Mouse (Mus musculus) left cerebral cortex, postnatal 14 days (tissue): ENCODE data around the gene Csnk1g1. TPM values are rescaled to one million over a fixed set of nuclear protein-coding genes. Genes with fewer than 3 reads are reported as not detected.
A peak's percentile ranks its signal among the peaks of the same experiment; 100 is the strongest.

Experiments
- DNase-seq, 2 experiments: peaks; one replicate each; pipeline ENCODE4 v3.0.0; 2021 to 2022; ENCODE audit warnings: low spot score in 2 of 2, mixed read lengths in 1 of 2
- intact Hi-C: fragments of 180-260 bp; cut with DNase I; formaldehyde crosslinking; loops from one replicate; pipeline ENCODE4 v1.15.1; 2025
- long read RNA-seq, 2 experiments: library from polyadenylated mRNA; stranded (forward); transcript quantifications; one replicate each; pipeline ENCODE4 v2.0.0; 2021
- total RNA-seq, 2 experiments: library from RNA; stranded (reverse); gene quantifications; 2 replicates each; pipeline ENCODE4 v1.2.3; 2021

Csnk1g1 gene
- total RNA-seq = 10 to 100 TPM; 41.4 to 47.4 TPM
- long read RNA-seq, experiment 1, partial matches to known transcripts = 0 of 5 reads
- long read RNA-seq, experiment 1, other reads (novel, unspliced or antisense) = 5 of 5 reads
- long read RNA-seq, experiment 2, partial matches to known transcripts = 1 of 7 reads
- long read RNA-seq, experiment 2, other reads (novel, unspliced or antisense) = 6 of 7 reads

DNA sequence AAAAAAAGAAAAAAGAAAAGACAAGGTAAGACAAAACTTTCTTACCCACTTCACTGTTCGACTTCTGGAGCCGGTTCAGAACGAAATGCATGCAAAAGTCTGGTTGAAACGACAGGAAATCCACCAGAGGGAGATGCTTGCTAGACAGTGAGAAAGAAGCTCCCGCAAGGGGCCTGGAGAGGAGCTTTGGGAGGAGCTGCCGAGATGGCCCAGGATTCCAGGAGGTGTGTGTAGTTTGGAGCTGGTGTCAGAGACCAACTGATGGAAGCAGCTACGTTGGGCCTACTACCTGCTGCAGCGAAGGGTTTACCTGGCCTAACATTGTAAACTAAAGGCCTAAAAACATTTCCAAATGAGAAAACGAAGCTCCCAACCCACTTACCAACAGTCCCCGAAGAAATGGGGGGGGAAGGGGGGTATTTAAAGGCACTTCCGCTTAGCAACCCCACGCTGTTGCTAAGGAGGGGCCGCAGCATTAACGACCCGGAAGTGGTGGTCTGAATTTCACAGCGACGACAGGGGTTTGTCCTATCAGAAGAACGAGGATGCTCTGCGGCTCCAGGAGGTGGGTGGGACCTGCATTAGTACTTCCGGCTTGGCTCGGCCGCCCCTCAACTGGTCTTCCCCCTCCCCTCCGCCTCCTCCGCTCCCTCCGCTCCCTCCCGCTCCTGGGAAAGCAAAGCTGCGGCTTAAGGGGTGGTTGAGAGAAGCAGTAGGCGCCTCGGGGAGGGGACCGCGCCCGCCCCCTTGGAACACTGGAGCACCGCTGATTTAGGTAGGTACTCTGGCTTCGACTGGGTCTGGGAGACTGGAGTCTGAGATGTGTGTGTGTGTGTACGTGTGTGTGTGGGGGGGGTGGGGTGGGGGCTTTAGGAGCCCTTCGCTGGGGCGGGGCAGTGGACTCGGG, at the start of gene Csnk1g1, which contains the start of gene Trip4:
Csnk1g1 (plus strand) TSS at position 531 of the 907 bp plus-strand sequence.
Trip4 (minus strand) TSS at position 401 of the 907 bp plus-strand sequence.
- DNase-seq = peak; percentile 96 to 99
- intact Hi-C loops = loop anchor here (2.0 kb wide), 1 partner anchor 96 kb away; no protein-coding TSS in a partner anchor

DNA sequence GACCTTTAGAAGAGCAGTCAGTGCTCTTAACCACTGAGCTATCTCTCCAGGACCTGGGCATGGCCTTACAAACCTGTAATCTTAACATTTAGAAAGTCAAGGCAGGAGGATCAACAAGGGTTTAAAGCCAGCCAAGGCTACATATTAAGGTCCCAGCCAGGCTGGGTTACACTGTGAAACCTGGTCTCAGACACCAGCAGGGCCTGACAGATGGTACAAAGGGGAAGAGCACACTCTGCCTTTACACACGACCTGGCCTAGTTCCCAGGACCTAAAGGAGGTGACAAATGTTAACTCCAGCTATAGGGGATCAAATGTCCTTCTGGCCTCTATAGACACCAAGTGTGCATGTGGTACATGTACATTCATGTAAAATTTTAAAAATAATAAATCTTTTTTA, 49.1 kb upstream of the Csnk1g1 start:
- intact Hi-C loops = no loop called here
- DNase-seq = no peak

DNA sequence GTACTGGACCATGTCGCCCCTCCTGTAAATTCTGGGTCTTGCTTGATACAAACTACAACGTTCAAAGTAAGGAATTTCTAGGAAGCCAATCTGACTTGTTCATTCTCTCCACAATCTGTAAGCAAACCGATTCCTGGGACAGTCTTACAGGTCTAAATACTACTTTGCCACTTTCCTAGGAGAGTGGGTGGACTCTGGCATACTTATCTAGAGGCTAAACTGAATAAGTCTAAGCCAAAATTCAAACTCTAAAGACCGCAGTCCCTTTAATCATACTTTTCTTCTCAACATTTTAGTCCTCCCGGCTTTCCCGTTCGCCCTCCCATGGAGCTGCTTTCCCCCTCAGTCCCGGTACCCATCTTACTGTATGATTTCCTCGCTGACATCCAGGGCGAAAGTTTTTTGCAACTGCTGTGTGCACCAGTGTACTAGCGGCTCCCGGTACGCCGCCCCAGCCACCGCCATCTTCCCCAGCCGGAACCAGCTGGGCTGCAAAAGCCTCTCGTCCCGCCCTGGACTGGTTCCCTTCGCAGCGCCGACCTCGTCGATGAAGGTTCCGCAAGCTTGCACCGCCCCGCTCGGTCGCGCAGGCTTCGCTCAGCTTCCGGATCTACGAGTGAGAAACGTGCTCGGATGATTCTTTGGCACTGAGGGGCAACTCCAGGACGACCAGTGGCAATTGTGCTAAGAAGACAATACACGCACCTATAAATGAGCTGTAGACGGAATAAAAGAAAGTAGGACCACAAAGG, 24.0 kb upstream of the Csnk1g1 start:
- intact Hi-C loops = no loop called here
- peak; percentile 89 to 90 for DNase-seq

DNA sequence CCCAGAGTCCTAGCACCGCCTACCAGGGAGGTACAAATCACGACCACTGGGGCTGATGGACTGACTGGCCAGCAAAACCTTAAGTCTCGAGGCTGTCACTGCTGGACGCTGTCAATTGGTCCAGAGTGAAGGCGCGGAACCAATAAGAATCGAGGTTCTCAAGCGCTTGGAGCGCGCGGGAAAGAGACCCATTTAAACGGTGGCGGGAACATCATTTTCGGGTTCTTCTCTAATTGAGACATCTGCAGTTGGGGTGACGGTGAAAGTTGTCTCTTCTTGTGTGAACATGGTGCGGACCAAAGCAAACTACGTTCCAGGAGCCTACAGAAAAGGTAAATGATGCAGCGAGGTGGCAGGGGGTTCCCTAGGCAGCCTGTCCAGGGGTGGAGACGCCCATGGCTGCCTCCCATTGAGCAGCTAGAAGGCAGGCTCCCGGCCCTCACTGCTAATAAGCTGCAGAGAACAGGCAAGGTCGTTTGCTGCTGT, 18.5 kb upstream of the Csnk1g1 start, which contains the start of gene Pclaf:
Pclaf (plus strand) TSS at position 95 of the 486 bp plus-strand sequence.
- intact Hi-C loops = no loop called here
- peak; percentile 54 to 68 for DNase-seq

DNA sequence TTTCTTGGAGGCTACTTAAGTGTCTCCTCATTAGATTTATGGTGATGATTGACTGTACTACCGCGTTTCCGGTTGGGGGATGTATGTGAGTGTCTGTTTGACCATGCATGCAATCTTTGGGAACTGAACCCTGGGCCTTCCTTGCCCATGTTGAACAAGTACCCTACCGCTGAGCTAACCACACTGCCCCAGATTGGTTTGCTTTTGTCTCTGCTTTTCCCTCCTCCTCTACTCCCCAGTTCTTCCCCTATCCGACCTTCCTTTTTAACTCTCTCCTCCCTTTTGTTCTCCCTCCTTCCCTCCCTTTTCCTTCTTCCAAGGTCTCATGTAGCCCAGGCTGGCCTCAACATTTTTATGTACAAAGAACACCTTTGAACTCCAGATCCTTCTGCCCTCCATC, 17.6 kb upstream of the Csnk1g1 start:
- DNase-seq = no peak
- intact Hi-C loops = no loop called here

DNA sequence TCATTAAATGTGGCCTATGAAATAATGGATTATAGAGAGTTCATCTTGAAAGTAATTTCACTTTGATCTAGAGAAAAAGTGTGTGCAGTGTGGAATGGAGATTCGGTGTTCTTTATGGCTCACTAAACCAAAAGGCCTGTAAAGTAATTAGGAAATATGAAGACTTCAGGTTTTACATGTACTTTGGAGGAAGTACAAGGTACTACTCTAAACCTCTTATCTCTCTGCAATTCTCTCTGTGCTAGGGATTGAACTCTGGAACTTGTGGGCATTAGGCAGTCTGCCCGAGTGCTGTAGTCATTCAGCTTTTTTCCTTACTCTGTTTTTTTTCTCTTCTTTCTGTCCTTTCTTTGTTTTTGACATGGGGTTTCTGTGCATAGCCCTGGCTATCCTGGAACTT, 11.7 kb upstream of the Csnk1g1 start:
- intact Hi-C loops = no loop called here
- no peak for DNase-seq

DNA sequence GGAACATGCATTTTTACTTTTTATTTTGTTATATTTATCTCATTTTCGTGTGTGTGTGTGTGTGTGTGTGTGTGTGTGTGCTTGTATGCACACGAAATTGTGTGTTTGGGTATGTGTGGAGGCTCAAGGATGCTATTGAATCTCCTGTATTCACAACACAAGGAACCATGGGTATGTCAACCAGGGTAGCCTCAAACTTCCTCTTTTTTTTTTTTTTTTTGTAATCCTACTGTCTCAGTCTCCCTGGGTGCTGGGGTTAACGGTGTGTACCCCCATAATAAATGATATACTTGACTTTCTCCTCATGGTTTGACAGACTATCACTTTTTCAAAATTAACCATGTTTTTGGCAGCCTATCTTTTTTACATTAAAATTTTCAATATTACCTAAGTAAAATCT, 5.8 kb upstream of the Csnk1g1 start:
- intact Hi-C loops = no loop called here
- no peak for DNase-seq

DNA sequence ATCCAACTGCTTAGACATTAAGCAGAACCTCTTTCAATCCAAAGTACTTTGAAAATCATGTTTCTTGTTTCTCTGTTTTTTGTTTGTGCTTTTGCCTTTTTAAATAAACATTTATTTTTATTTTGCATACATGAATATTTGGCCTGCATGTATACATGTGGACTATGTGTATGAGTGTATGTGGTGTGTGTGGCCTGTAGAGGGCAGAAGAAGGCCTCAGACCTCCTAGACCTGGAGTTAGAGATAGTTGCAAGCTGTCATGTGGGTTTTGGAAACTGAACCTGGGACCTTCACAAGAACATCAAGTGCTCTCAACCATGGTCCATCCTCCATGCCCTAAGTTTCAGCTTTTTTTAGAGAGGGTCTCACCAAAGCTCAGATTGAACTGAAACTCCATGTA, 5.3 kb upstream of the Csnk1g1 start:
- intact Hi-C loops = no loop called here
- no peak for DNase-seq

DNA sequence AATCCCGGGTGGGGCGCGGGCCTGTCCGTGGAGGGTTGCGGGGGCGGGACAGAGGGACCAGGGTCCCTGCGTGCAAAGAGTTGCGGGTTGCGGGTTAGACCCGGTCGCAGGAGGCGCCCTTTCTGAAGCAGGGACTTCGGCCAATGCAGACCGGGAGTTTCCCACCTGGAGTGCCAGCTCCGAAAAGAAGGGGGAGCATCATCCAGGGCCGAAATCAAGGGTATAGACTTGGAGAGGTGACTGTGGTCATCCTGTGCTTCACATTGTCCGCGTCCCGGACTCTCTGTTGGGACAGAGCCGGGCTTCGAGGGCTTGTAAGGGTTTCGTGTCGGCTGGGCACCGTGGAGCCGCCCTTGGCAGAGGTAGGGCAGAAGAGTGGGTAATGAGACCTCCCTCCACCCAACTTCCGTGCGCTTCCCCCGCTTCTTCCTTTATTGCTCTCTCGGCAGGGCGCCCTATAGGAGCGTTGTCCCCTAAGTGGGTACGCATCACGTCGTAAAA, 627 bp downstream of the Csnk1g1 start:
- intact Hi-C loops = loop anchor here (2.0 kb wide), 1 partner anchor 95 kb away; no protein-coding TSS in a partner anchor
- DNase-seq = peak; percentile 21 to 59

DNA sequence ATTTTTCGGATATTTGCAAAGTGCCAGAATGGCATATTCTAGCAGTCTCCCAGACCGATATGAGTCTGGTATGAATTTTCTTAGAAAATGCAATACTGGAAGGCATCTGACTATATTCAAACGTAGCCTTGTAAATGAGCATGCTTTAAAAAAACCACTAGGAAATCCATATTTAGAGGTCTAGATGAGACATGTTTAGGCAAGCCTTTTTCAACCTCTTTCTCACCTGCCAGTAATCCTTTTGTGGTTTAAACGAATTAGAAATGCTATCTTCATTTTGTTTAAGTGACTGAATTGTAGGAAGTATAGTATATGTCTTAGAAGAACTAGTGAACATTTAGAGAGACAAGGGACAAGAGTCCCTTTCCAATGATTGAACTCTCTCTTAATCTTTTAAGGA, 1.1 kb downstream of the Csnk1g1 start:
- intact Hi-C loops = loop anchor here (2.0 kb wide), 1 partner anchor 95 kb away; no protein-coding TSS in a partner anchor
- no peak for DNase-seq

DNA sequence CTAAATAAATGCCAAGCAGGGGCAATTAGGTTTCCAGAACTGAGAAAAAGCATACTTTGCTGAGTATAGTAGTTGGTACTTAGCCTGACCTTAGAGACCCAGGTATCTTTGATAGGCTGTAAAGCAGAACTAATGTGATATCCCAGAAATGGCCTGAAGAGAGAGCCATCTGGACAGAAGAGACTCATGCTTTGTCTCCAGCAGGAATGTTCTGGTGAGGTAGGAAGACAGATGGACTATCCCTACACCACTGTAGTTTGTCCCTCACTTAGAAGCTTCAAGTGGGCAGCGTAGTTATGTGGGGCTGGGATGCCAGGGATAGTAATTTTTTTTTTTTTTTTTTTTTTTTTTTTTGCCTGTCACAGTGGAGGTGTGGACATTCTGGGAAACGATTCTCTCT, 5.3 kb downstream of the Csnk1g1 start:
- peak; percentile 13 to 25 for DNase-seq
- intact Hi-C loops = no loop called here

DNA sequence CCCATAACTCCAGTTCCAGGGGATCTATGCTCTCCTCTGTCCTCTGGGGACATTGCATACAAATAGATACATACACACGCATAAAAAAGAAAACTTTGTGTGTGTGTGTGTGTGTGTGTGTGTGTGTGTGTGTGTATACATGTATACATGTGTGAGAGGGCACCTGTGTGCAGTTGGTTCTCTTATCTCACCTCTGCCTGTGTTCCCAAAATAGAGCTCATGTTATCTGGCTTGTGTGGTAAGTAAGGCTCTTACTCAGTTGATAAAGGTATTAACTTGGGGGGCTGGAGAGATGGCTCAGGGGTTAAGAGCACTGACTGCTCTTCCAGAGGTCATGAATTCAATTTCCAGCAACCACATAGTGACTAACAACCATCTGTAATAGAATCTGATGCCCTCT, 8.3 kb downstream of the Csnk1g1 start:
- intact Hi-C loops = no loop called here
- no peak for DNase-seq

DNA sequence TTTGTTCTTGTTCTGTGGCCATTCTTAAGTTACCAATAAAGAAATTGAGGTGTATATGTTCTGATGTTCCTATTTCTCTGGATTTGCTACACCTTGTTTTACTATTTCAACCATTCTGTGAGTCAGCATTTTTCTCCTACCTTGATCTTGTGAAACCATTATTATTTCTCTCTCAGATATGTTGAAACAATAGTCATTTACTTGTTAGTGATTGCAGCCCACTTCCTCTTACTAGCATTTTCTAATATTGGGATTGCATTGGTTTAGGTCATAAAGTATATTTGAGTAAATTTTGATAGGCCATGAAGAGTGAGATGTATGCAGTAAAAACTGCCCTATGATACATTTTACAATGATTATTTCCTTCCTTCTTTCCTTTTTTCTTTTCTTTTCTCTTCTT, 19.7 kb downstream of the Csnk1g1 start:
- no peak for DNase-seq
- intact Hi-C loops = no loop called here

DNA sequence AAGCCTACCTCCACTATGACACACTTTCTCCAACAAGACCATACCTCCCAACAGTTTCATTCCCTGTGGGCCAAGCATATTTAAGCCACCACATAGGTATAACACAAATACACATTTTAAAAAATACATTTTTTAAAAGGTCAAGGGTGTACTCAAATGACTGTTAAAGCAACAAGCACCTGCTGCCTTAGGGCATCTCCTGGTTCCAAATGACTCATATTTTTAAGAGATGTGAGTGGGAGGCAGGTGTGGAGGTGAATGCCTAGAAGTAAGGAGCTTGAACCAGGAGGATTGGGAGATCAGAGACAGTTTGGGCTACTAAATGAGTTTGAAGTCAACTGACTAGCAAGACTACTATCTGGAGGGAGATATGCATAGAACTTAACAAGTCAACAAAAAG, 21.1 kb downstream of the Csnk1g1 start:
- intact Hi-C loops = no loop called here
- no peak for DNase-seq

DNA sequence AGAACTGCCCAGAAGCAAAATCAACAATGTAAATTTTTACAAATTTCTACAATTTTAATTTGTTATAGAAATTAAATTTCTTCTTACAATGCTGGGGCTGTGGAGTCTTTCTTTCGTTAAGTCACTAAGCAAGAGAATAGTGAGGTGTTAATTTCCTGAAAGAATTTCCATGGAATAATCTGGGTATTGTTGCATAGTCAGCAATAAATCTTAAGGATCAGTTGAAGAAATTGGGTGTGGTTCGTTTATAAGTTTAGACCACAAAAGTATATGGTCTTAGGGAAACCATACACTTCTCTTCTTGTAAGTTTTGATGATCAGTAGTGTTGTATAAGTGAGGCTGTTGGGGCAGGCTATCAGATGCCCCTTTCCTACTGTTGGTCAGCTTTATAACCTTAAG, 28.8 kb downstream of the Csnk1g1 start:
- intact Hi-C loops = no loop called here
- DNase-seq = no peak

DNA sequence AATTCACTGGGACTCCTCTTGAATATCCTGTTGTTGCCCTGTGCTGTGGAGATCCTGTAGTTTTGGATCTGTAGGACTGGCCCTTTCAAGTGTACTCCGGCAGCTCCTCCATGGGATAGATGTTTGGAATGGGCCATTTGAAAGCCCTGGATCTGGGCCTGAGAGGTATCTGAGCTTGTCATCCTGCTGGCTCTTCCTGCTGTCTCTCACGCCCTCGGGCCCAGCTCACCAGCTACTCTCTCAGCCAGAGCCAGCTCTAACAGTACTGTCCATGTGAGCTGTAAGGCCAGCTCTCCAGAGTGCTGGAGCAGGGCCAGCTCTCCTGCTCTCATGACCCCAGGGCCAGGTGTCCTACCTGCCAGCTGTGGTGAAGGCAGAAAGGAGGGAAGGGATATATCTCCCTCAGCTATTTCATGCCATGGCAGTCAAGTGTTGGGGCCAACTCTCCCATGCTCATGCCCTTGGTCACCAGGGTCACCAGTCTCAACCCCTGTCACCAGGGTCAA, 42.4 kb downstream of the Csnk1g1 start:
- DNase-seq = no peak
- intact Hi-C loops = no loop called here

DNA sequence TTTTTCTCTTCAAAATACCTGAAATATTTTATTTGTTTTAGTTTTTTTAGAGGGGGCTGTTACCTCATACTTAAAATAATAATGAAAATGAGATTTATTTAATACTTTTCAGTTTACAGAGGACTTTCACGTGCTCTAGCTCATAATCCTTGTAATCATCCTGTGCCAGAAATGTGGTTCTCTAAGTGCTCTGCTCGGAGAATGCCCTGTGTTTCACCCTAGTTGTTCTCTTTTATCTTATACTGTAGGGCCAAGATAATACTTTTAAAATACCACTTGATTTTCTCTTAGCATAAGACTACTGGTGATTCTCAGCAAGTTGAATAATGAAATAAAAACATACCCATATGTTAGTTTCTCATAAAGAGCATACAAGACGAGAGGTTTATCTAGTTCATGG, 61.3 kb downstream of the Csnk1g1 start:
- intact Hi-C loops = no loop called here

DNA sequence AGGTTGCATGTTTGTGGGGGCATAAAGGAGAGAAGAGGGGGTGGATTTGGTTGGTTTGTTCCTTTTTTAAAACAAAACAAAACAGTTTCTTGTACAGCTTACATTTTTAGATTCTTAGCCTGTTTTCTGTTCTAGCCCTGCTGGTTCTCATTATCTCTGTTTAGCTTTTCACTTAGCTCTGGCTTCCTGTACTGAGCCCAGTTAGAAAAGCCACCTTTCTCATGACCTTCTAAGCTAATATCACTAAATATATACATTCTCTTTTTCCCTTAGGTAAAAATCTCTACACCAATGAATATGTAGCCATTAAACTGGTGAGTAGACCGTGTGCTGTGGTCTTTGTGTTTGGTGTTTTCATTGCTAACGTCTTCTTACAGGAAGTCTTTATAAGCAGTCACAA, 64.5 kb downstream of the Csnk1g1 start:
- no peak for DNase-seq
- intact Hi-C loops = no loop called here

More for the DNA sequence above, 61.3 kb downstream of the Csnk1g1 start:
- DNase-seq = no peak

DNA sequence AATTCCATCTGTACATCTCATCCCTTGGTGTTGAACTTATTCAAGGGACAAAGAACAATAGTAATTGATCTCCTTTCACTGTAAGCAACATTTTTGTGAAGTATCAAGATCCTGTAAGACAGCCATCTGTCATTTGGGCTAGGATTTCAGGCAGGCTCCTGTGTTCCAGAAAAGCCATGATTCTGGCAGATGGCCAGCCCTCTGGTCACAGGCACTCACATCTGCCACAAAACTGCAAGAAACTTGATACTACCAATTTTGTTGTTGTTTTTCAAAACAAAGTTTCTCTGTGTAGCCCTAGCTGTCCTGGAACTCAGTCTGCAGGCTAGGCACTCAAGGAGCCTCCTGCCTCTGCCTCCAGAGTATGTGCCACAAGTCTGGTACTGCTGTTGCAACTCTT, 67.2 kb downstream of the Csnk1g1 start:
- DNase-seq = peak in 1 of 2 experiments; percentile 13
- intact Hi-C loops = no loop called here
